Mouse (Mus musculus): ENCODE measurements at regions not wholly inside any gene's neighbourhood (a gene's known extent, or its start where the extent isn't known, plus 50 kb on each side); places are given as distances from the start of the nearest gene placed in this dataset.

- TF ChIP-seq POLR2A (IDR thresholded peaks at IDR 0.05; ENCODE audit: borderline replicate concordance, insufficient read depth, low read length) (no peak), CTCF (IDR thresholded peaks at IDR 0.05; ENCODE audit: borderline replicate concordance, insufficient read depth, low read depth, low read length) (no peak)
Observed at GRCm38 (mm10) chr11:110588280-110588679, 189.4 kb downstream of the Map2k6 start.

All from cerebellum, adult 2 months (tissue).